Mouse (Mus musculus) CH12.LX (cell line): ENCODE results near the gene Phf3. TPM values are rescaled to one million over a fixed set of nuclear protein-coding genes. Genes with fewer than 3 reads are reported as not detected.

Experiments
- DNase-seq: peaks from one replicate; pipeline ENCODE4 v3.0.0-alpha.2; 2013; ENCODE audit errors: extremely low read depth
- H3K27ac ChIP-seq: 2 replicates; pipeline ENCODE4 v1.5.1; 2012; ENCODE audit warnings: low read depth, mild to moderate bottlenecking, control low read depth, moderate library complexity; ENCODE audit not compliant: insufficient read depth
- H3K27me3 ChIP-seq: replicated peaks from 2 replicates; pipeline ENCODE3; 2012; ENCODE audit warnings: inconsistent platforms
- H3K36me3 ChIP-seq, 2 experiments: replicated peaks in 1 of 2; 2 replicates each; pipeline versions ENCODE3 to v1.6.1; 2012; ENCODE audit warnings: inconsistent platforms in 1 of 2, low read length in 1 of 2, mild to moderate bottlenecking in 1 of 2, mixed read lengths in 1 of 2, moderate library complexity in 1 of 2; ENCODE audit not compliant: control insufficient read depth in 1 of 2, insufficient read depth in 1 of 2
- H3K4me1 ChIP-seq, 2 experiments: 2 replicates each; pipeline ENCODE4 v1.6.1; 2012; ENCODE audit warnings: inconsistent platforms in 1 of 2, moderate library complexity in 1 of 2; ENCODE audit not compliant: insufficient read depth in 2 of 2, control insufficient read depth in 1 of 2
- H3K4me2 ChIP-seq: 2 replicates; pipeline ENCODE4 v1.6.1; 2012; ENCODE audit warnings: low read depth, mild to moderate bottlenecking, control low read depth; ENCODE audit not compliant: poor library complexity, insufficient read depth, severe bottlenecking
- H3K4me3 ChIP-seq, 3 experiments: fragments of 150-350 bp in 1 of 3; sonication (generic) in 1 of 3; replicated peaks in 1 of 3; 2 replicates each; pipeline versions ENCODE3 to v1.5.1; 2011 to 2012; ENCODE audit warnings: low read depth in 2 of 3, low read length in 2 of 3, mild to moderate bottlenecking in 2 of 3, moderate library complexity in 2 of 3, control low read depth in 1 of 3, improper control_type of control experiment in 1 of 3, inconsistent platforms in 1 of 3, mixed read lengths in 1 of 3; ENCODE audit not compliant: poor library complexity in 1 of 3
- H3K79me2 ChIP-seq: replicated peaks from 2 replicates; pipeline ENCODE4 v1.6.1; 2012; ENCODE audit warnings: mild to moderate bottlenecking, moderate library complexity; ENCODE audit not compliant: control insufficient read depth, poor library complexity, insufficient read depth, severe bottlenecking; ENCODE audit errors: extremely low read depth
- H3K9ac ChIP-seq: 2 replicates; pipeline ENCODE4 v1.6.1; 2012; ENCODE audit warnings: low read depth, mild to moderate bottlenecking, control low read depth, moderate library complexity; ENCODE audit not compliant: insufficient read depth
- H3K9me3 ChIP-seq: replicated peaks from 2 replicates; pipeline ENCODE3; 2012; ENCODE audit warnings: low read length, inconsistent platforms, mixed read lengths
- CHD1 ChIP-seq: IDR thresholded peaks from 2 replicates; pipeline ENCODE4 v1.6.1; 2012; ENCODE audit warnings: low read depth, low read length, improper control_type of control experiment, inconsistent platforms
- CHD2 ChIP-seq: IDR thresholded peaks from 2 replicates; pipeline ENCODE4 v1.6.1; 2011; ENCODE audit warnings: low read length, improper control_type of control experiment
- ELF1 ChIP-seq: IDR thresholded peaks from 2 replicates; pipeline ENCODE4 v1.6.1; 2014; ENCODE audit warnings: low read depth, mild to moderate bottlenecking, inconsistent platforms, low read length, improper control_type of control experiment
- JUN ChIP-seq: IDR thresholded peaks from 2 replicates; pipeline ENCODE4 v1.6.1; 2011; ENCODE audit warnings: low read depth, mild to moderate bottlenecking, low read length, improper control_type of control experiment, moderate library complexity; ENCODE audit not compliant: insufficient read depth
- KAT2A ChIP-seq: IDR thresholded peaks from 2 replicates; pipeline ENCODE4 v1.6.1; 2012; ENCODE audit warnings: low read length, improper control_type of control experiment, inconsistent platforms; ENCODE audit not compliant: insufficient replicate concordance
- MAX ChIP-seq: IDR thresholded peaks from 2 replicates; pipeline ENCODE4 v1.6.1; 2011; ENCODE audit warnings: low read length, improper control_type of control experiment
- NELFE ChIP-seq: IDR thresholded peaks from 2 replicates; pipeline ENCODE4 v1.6.1; 2011; ENCODE audit warnings: low read depth, low read length, improper control_type of control experiment
- NRF1 ChIP-seq: IDR thresholded peaks from 2 replicates; pipeline ENCODE4 v1.6.1; 2014; ENCODE audit warnings: low read depth, mild to moderate bottlenecking, inconsistent platforms, low read length, improper control_type of control experiment, moderate library complexity
- POLR2A ChIP-seq: IDR thresholded peaks from 2 replicates; pipeline ENCODE4 v1.6.1; 2011; ENCODE audit warnings: low read depth, mild to moderate bottlenecking, improper control_type of control experiment, low read length
- POLR2AphosphoS2 ChIP-seq: IDR thresholded peaks from 2 replicates; pipeline ENCODE4 v1.6.1; 2011; ENCODE audit warnings: low read depth, low read length, improper control_type of control experiment
- SIN3A ChIP-seq: IDR thresholded peaks from 2 replicates; pipeline ENCODE4 v1.6.1; 2012; ENCODE audit warnings: low read length, improper control_type of control experiment, inconsistent platforms
- SMC3 ChIP-seq: IDR thresholded peaks from 2 replicates; pipeline ENCODE4 v1.6.1; 2011; ENCODE audit warnings: low read depth, low read length, improper control_type of control experiment
- TCF12 ChIP-seq: IDR thresholded peaks from 2 replicates; pipeline ENCODE4 v1.6.1; 2014; ENCODE audit warnings: low read depth, mild to moderate bottlenecking, inconsistent platforms, low read length, improper control_type of control experiment
- UBTF ChIP-seq: IDR thresholded peaks from 2 replicates; pipeline ENCODE4 v1.6.1; 2012; ENCODE audit warnings: low read depth, mild to moderate bottlenecking, inconsistent platforms, low read length, improper control_type of control experiment, moderate library complexity
- USF2 ChIP-seq: conservative IDR thresholded peaks from 2 replicates; pipeline ENCODE4 v1.6.1; 2011; ENCODE audit warnings: low read depth, low read length, improper control_type of control experiment
- ZKSCAN1 ChIP-seq: IDR thresholded peaks from 2 replicates; pipeline ENCODE4 v1.6.1; 2012; ENCODE audit warnings: low read depth, inconsistent platforms, low read length, improper control_type of control experiment, borderline replicate concordance
- ZMIZ1 ChIP-seq: IDR thresholded peaks from 2 replicates; pipeline ENCODE4 v1.6.1; 2012; ENCODE audit warnings: low read depth, mild to moderate bottlenecking, inconsistent platforms, low read length, improper control_type of control experiment
- ZNF384 ChIP-seq: IDR thresholded peaks from 2 replicates; pipeline ENCODE4 v1.6.1; 2012; ENCODE audit warnings: low read depth, low read length, improper control_type of control experiment, inconsistent platforms
- dilution Hi-C: fragments of 300-500 bp; cut with MboI; formaldehyde crosslinking; loops from 2 replicates; pipeline ENCODE4 v1.14.3; 2020; ENCODE audit warnings: low sequenced_read_pairs; ENCODE audit not compliant: extremely low pct_unique_long_range_greater_than_20kb, extremely low pct_ligation_motif_present
- in situ Hi-C: fragments of 300-500 bp; cut with MboI; formaldehyde crosslinking; loops from 3 replicates; pipeline ENCODE4 v1.14.3; 2019; ENCODE audit warnings: low sequenced_read_pairs, low pct_ligation_motif_present, low pct_unique_long_range_greater_than_20kb, mixed read lengths
- polyA plus RNA-seq: library from polyadenylated mRNA; unstranded; fragments of >175 nt; gene quantifications from 2 replicates; pipeline ENCODE4 v1.2.1, GENCODE M21; 2012; ENCODE audit warnings: low read depth; ENCODE audit not compliant: insufficient read length
- total RNA-seq, 2 experiments: library from RNA; depleted of rRNA; stranded (reverse); fragments of 300-350 nt in 1 of 2; fragments of >200 nt in 1 of 2; gene quantifications; 2 replicates each; pipeline ENCODE4 v1.2.3; 2012 to 2014

The Phf3 gene
- total and polyA plus RNA-seq, 3 experiments = 38.8 to 54.1 (median 40.6) TPM

GRCm38 (mm10) chr1:30851920-30852319 is 21.8 kb downstream of the Phf3 start:
- H3K4me3 ChIP-seq = no peak overlapping the region
- DNase-seq = no peak
- dilution Hi-C loops = no loop called here
- H3K4me1 ChIP-seq = peaks cover 0 to 18% of the 10 kb centered on the region in 2 experiments; a peak in 2 of 4 replicates
- no peak overlapping the region; the same call in 1 of the 2 replicates for H3K27ac ChIP-seq
- in situ Hi-C loops = no loop called here
- no peak overlapping the region for H3K4me2 ChIP-seq
- peaks cover 8 to 41% of the 10 kb centered on the region in 2 experiments for H3K36me3 ChIP-seq
- H3K27me3 ChIP-seq = no peaks in the 10 kb centered on the region
- TF ChIP-seq ZKSCAN1 (no peak), TCF12 (no peak), POLR2AphosphoS2 (no peak)
- H3K9me3 ChIP-seq = no peaks in the 10 kb centered on the region
- peaks cover 14% of the 10 kb centered on the region; the same call in 1 of the 2 replicates for H3K79me2 ChIP-seq
- no peak overlapping the region for H3K9ac ChIP-seq

GRCm38 (mm10) chr1:30850906-30851305 is 22.8 kb downstream of the Phf3 start:
- no peak overlapping the region for H3K9ac ChIP-seq
- no peak for DNase-seq
- H3K27ac ChIP-seq = no peak overlapping the region
- H3K79me2 ChIP-seq = peaks cover 14% of the 10 kb centered on the region; the same call in 1 of the 2 replicates
- in situ Hi-C loops = no loop called here
- H3K36me3 ChIP-seq = peaks cover 8 to 42% of the 10 kb centered on the region in 2 experiments
- dilution Hi-C loops = no loop called here
- no peak overlapping the region for H3K4me2 ChIP-seq
- no peaks in the 10 kb centered on the region for H3K9me3 ChIP-seq
- peaks cover 0 to 18% of the 10 kb centered on the region in 2 experiments; a peak in 2 of 4 replicates for H3K4me1 ChIP-seq
- no peaks in the 10 kb centered on the region for H3K27me3 ChIP-seq
- TF ChIP-seq UBTF (no peak), KAT2A (no peak), CHD1 (no peak), SMC3 (no peak), POLR2AphosphoS2 (no peak), MAX (no peak), POLR2A (no peak), USF2 (no peak), JUN (no peak), ZKSCAN1 (no peak), TCF12 (no peak), NELFE (no peak), NRF1 (no peak), ELF1 (no peak), CHD2 (no peak), SIN3A (no peak), ZMIZ1 (no peak), ZNF384 (no peak)
- H3K4me3 ChIP-seq = no peak overlapping the region
